Mouse (Mus musculus) heart, embryonic 12.5 days (tissue): ENCODE results near the gene Lad1. TPM values are rescaled to one million over a fixed set of nuclear protein-coding genes. Genes with fewer than 3 reads are reported as not detected.

Experiments used
- ATAC-seq: fragments of 200-750 bp; cut with Nextera tagmentation; 2 replicates; pipeline ENCODE4 v1.8.0; 2017; ENCODE audit warnings: moderate TSS enrichment, moderate library complexity; ENCODE audit not compliant: insufficient number of reproducible peaks, low FRiP score
- H3K27ac ChIP-seq: fragments of 300-500 bp; sonication (generic); 2 replicates; pipeline ENCODE4 v1.5.1; 2016; ENCODE audit warnings: mild to moderate bottlenecking, moderate library complexity; ENCODE audit not compliant: poor library complexity, severe bottlenecking
- H3K27me3 ChIP-seq: fragments of 300-500 bp; sonication (generic); replicated peaks from 2 replicates; pipeline ENCODE4 v1.6.1; 2016; ENCODE audit warnings: mild to moderate bottlenecking, moderate library complexity
- H3K36me3 ChIP-seq: fragments of 300-500 bp; sonication (generic); 2 replicates; pipeline ENCODE4 v1.6.1; 2016; ENCODE audit warnings: mild to moderate bottlenecking, moderate library complexity
- H3K4me1 ChIP-seq: fragments of 300-500 bp; sonication (generic); replicated peaks from 2 replicates; pipeline ENCODE4 v1.6.1; 2016; ENCODE audit warnings: mild to moderate bottlenecking
- H3K4me2 ChIP-seq: fragments of 300-500 bp; sonication (generic); 2 replicates; pipeline ENCODE4 v1.6.1; 2016; ENCODE audit warnings: mild to moderate bottlenecking, moderate library complexity
- H3K4me3 ChIP-seq: fragments of 300-500 bp; sonication (generic); 2 replicates; pipeline ENCODE4 v1.5.1; 2016; ENCODE audit warnings: mild to moderate bottlenecking
- H3K9ac ChIP-seq: fragments of 300-500 bp; sonication (generic); 2 replicates; pipeline ENCODE4 v1.6.1; 2016; ENCODE audit warnings: mild to moderate bottlenecking, moderate library complexity
- H3K9me3 ChIP-seq: fragments of 300-500 bp; sonication (generic); replicated peaks from 2 replicates; pipeline ENCODE4 v1.6.1; 2016; ENCODE audit warnings: mild to moderate bottlenecking, moderate library complexity
- WGBS: fragments of 180-500 bp; shearing (Covaris S2); methylation state at CpG from one replicate; pipeline ENCODE4 v1.1.7; 2016; 5-methylcytosine and 5-hydroxymethylcytosine counted together
- polyA plus RNA-seq: library from polyadenylated mRNA; unstranded; fragments of >200 nt; fragmentation: Nextera tagmentation; extraction: Ambion mirVana; gene quantifications from 2 replicates; pipeline ENCODE4 v1.2.1, GENCODE M21; 2016

Gene Lad1
- polyA plus RNA-seq, 1 experiment from 2014 or later: 3.3 TPM

DNA sequence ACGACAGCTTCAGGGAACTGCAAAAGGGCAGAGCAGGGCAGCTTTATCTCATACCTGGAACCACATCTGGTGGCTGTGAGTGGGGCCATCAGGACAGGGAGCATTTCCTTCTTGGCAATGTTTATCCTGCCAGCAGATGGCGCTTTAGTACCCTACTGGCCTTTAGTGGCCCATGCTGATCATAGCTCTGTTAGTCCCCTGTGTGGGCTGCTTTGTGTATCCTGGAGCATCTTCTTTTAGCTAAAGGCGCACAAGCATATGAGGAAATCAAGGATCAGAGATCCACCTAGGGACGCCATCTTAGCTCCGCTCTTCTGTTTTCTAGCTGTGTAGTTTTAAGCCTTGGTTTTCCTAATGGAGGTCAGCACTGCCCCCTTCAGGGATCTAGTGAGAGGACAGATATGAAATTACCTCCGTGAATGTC lies 28.8 kb downstream of the Lad1 start:
- Histone ChIP-seq H3K9me3 (no peaks in the 10 kb centered on the region), H3K9ac (no peak overlapping the region), H3K36me3 (peaks cover 98% of the 10 kb centered on the region), H3K27me3 (no peaks in the 10 kb centered on the region), H3K4me3 (no peak overlapping the region), H3K27ac (no peak overlapping the region), H3K4me1 (peaks cover 96% of the 10 kb centered on the region), H3K4me2 (no peak overlapping the region)
- no peak for ATAC-seq
- 32% methylated on average over 6 of the region's 6 CpGs for WGBS

DNA sequence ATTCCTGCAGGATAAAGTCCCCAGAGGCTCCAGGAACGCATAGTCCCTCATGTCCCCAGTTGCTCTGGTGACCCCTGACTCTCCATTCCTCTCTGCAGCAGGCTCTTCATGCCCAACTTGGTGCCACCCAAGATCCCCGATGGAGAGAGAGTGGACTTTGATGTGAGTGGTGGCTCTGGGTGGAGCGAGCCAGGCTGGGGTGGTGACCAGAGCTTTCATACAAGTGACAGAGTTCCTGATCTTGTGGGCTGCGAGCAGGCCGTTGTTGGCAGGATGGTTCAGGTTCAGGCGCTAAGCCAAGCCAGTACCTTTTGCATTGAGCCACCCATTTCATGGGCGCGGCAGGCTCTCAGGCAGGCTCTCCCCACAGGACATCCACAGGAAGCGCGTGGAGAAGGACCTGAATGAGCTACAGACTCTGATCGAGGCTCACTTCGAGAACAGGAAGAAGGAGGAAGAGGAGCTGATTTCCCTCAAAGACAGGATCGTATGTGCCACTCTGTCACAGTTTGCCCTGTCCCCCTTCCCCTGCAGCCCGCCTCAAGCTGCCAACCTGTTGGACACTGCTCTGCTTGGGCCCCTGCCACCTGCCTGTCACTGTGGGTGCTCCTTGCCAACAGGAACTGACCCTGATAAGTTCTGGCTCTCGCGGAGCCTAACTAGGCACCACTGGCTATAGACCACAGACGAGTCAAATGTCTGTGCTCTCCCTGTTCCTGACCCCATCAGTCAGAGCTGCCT lies 29.4 kb downstream of the Lad1 start:
- Histone ChIP-seq H3K36me3 (peaks cover 98% of the 10 kb centered on the region), H3K9me3 (no peaks in the 10 kb centered on the region), H3K4me3 (no peak overlapping the region), H3K27me3 (no peaks in the 10 kb centered on the region), H3K9ac (peak overlapping the region; percentile 37; the same call in 1 of the 2 replicates), H3K4me2 (no peak overlapping the region), H3K4me1 (peaks cover 96% of the 10 kb centered on the region), H3K27ac (peak overlapping the region; percentile 25)
- no peak for ATAC-seq
- 67% methylated on average over 17 of the region's 17 CpGs for WGBS

DNA sequence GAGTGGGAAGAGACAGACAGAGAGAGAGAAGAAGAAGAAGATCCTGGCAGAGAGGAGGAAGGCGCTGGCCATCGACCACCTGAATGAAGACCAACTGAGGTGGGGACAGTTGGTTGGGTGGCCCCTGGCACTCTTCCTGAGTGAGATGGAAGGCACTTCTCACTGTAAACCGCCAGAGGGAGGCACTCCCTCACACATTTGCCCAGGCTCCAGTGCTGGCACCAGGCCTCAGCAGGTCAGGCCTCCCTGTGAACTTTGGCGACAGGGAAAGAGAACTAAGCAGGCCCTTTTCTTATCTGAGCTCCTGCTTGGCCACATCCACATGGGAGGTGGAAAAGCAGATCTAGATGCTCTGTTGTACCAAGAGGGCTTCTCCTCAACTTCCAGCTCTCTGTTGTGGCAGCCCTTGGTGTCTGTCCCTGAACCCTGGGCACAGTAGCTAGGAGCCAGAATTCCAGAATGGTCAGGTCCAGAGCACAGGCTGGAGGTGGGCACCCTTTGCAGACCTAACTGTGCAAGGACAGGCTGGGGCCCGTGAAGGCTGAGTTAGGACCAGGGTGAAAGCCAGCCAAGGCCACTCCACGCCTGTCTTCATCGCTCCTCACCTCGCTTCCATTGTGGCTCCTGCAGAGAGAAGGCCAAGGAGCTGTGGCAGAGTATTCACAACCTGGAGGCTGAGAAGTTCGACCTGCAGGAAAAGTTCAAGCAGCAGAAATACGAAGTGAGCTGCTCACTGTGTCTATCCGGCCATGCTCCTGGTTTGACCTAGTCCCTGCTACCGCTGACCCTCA lies 32.5 kb downstream of the Lad1 start:
- no peak for ATAC-seq
- Histone ChIP-seq H3K36me3 (peaks cover 73% of the 10 kb centered on the region), H3K4me1 (peaks cover 73% of the 10 kb centered on the region), H3K27me3 (no peaks in the 10 kb centered on the region), H3K4me3 (no peak overlapping the region), H3K9ac (peak overlapping the region; percentile 49; the same call in 1 of the 2 replicates), H3K9me3 (no peaks in the 10 kb centered on the region), H3K4me2 (no peak overlapping the region), H3K27ac (peak overlapping the region; percentile 30)
- 62% methylated on average over 12 of the region's 12 CpGs for WGBS

- no peak overlapping the region for H3K4me2 ChIP-seq
- peaks cover 72% of the 10 kb centered on the region for H3K4me1 ChIP-seq
- H3K9me3 ChIP-seq: no peaks in the 10 kb centered on the region
- peak; percentile 30; the same call in 1 of the 2 replicates for ATAC-seq
- H3K36me3 ChIP-seq: peaks cover 60% of the 10 kb centered on the region
- H3K9ac ChIP-seq: no peak overlapping the region
- peak overlapping the region; percentile 21; the same call in 1 of the 2 replicates for H3K27ac ChIP-seq
- H3K27me3 ChIP-seq: no peaks in the 10 kb centered on the region
- H3K4me3 ChIP-seq: no peak overlapping the region
- WGBS: 59% methylated on average over 13 of the region's 13 CpGs
Measured at GRCm38 (mm10) chr1:135852044-135852756, 33.8 kb downstream of the Lad1 start.

DNA sequence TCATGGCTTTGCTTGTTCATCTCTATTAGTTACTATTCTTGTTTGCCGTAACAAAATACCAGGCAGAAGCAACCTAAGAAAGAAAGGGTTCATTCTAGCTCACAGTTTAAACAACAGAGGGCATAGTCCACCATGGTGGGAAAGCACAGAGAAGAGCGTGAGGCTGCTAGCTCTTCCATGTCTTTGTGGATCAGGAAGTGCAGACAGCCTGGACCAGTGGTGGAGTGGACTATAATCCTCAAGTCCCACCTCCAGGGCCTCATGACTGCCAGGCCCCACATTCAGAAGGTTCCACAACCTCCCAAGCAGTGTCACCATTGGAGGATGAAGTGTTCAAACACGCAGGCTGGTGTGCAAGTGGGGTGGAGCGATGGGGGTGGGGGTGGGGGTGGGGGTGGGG lies 34.8 kb downstream of the Lad1 start:
- 78% methylated on average over 4 of the region's 4 CpGs for WGBS
- peaks cover 64% of the 10 kb centered on the region for H3K4me1 ChIP-seq
- no peak for ATAC-seq

GRCm38 (mm10) chr1:135854591-135855343 lies 36.4 kb downstream of the Lad1 start:
- no peak for ATAC-seq
- peaks cover 36% of the 10 kb centered on the region for H3K36me3 ChIP-seq
- no peaks in the 10 kb centered on the region for H3K27me3 ChIP-seq
- no peak overlapping the region for H3K4me3 ChIP-seq
- H3K4me2 ChIP-seq: no peak overlapping the region
- 72% methylated on average over 6 of the region's 6 CpGs for WGBS
- H3K9ac ChIP-seq: no peak overlapping the region
- no peaks in the 10 kb centered on the region for H3K9me3 ChIP-seq
- H3K27ac ChIP-seq: peak overlapping the region; percentile 37; the same call in 1 of the 2 replicates
- peaks cover 50% of the 10 kb centered on the region for H3K4me1 ChIP-seq

More for the DNA sequence above, 34.8 kb downstream of the Lad1 start:
- H3K9me3 ChIP-seq: no peaks in the 10 kb centered on the region
- H3K9ac ChIP-seq: no peak overlapping the region
- no peaks in the 10 kb centered on the region for H3K27me3 ChIP-seq
- no peak overlapping the region for H3K27ac ChIP-seq
- peaks cover 50% of the 10 kb centered on the region for H3K36me3 ChIP-seq
- H3K4me3 ChIP-seq: no peak overlapping the region
- no peak overlapping the region for H3K4me2 ChIP-seq

GRCm38 (mm10) chr1:135855344-135855687 lies 36.9 kb downstream of the Lad1 start:
- H3K4me1 ChIP-seq: peaks cover 46% of the 10 kb centered on the region
- H3K9me3 ChIP-seq: no peaks in the 10 kb centered on the region
- no peak for ATAC-seq
- no peaks in the 10 kb centered on the region for H3K27me3 ChIP-seq
- no peak overlapping the region for H3K9ac ChIP-seq
- 95% methylated on average over 1 of the region's 1 CpGs for WGBS
- no peak overlapping the region for H3K4me2 ChIP-seq
- 0 out of 2 replicates have a peak overlapping the region, but pooled peaks have one; percentile 1 for H3K27ac ChIP-seq
- H3K4me3 ChIP-seq: no peak overlapping the region
- peaks cover 31% of the 10 kb centered on the region for H3K36me3 ChIP-seq

GRCm38 (mm10) chr1:135856070-135856469 lies 37.7 kb downstream of the Lad1 start:
- no peak overlapping the region for H3K4me3 ChIP-seq

DNA sequence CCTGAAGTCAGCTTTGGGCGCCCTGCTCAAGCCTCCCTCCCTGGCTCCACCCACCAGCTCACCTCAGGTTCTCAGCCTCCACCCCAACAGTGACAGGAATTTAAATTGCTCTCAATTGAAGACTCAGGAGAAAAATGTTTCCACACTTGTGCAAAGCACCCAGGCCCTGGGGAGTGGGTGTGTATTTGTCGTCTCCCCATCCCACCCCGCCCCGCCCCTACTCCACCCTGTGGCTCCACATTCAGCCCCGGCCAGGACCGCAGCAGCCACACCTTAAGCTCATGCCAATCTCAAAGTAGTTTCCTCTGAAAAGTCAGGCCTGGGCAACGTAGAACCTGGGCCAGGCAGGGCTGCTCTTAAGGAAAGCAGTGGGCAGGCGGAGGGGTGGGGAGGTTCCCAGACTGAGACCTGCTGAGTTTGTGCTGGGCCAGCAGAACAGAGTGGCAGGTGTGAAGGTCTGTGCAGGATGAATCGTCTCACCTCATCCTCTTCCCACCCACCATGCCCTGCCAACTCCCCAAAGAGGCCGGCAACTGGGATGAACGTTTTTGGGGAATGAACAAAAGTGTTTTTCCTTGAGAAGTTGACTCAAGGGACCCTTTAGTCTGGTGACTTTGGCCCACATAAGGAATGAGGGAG lies 38.9 kb downstream of the Lad1 start:
- peaks cover 41% of the 10 kb centered on the region for H3K4me1 ChIP-seq
- WGBS: 59% methylated on average over 11 of the region's 11 CpGs
- H3K36me3 ChIP-seq: peaks cover 12% of the 10 kb centered on the region
- H3K27me3 ChIP-seq: no peaks in the 10 kb centered on the region
- no peak overlapping the region for H3K9ac ChIP-seq
- no peak overlapping the region for H3K27ac ChIP-seq
- ATAC-seq: no peak
- no peaks in the 10 kb centered on the region for H3K9me3 ChIP-seq
- no peak overlapping the region for H3K4me2 ChIP-seq
- H3K4me3 ChIP-seq: no peak overlapping the region

More at GRCm38 (mm10) chr1:135856070-135856469, 37.7 kb downstream of the Lad1 start:
- WGBS: 53% methylated on average over 4 of the region's 4 CpGs
- Histone ChIP-seq H3K27ac (no peak overlapping the region), H3K36me3 (peaks cover 23% of the 10 kb centered on the region), H3K4me1 (peaks cover 41% of the 10 kb centered on the region), H3K9me3 (no peaks in the 10 kb centered on the region), H3K27me3 (no peaks in the 10 kb centered on the region), H3K9ac (no peak overlapping the region), H3K4me2 (no peak overlapping the region)
- no peak for ATAC-seq

DNA sequence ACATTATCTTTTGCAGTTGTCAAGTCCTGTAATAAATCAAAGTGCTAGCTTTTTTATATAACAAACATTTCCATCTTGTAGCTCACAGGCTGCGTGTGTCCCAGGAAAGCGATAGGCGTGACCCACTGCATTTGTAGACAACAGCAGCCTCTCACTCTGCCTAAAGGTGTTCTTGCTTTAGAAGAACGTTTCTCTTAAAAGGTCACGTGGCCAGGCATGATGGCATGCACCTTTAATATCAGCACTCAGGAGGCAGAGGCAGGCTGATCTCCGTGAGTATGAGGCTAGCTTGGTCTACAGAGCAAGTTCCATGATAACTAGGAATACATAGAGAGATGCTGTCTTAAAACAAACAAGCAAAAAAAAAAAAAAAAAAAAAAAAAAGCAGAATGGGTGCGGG lies 40.1 kb downstream of the Lad1 start:
- H3K27me3 ChIP-seq: no peaks in the 10 kb centered on the region
- ATAC-seq: no peak
- no peaks in the 10 kb centered on the region for H3K9me3 ChIP-seq
- no peak overlapping the region for H3K9ac ChIP-seq
- H3K27ac ChIP-seq: no peak overlapping the region
- H3K4me2 ChIP-seq: no peak overlapping the region
- peaks cover 41% of the 10 kb centered on the region for H3K4me1 ChIP-seq
- no peak overlapping the region for H3K4me3 ChIP-seq
- WGBS: 88% methylated on average over 7 of the region's 7 CpGs
- no peaks in the 10 kb centered on the region for H3K36me3 ChIP-seq
